Mouse (Mus musculus) heart, adult 11 months (tissue): ENCODE results near the gene Ccdc96.

Experiments used
- DNase-seq: peaks from one replicate; pipeline ENCODE4 v3.0.0; 2022

The Ccdc96 gene

DNA sequence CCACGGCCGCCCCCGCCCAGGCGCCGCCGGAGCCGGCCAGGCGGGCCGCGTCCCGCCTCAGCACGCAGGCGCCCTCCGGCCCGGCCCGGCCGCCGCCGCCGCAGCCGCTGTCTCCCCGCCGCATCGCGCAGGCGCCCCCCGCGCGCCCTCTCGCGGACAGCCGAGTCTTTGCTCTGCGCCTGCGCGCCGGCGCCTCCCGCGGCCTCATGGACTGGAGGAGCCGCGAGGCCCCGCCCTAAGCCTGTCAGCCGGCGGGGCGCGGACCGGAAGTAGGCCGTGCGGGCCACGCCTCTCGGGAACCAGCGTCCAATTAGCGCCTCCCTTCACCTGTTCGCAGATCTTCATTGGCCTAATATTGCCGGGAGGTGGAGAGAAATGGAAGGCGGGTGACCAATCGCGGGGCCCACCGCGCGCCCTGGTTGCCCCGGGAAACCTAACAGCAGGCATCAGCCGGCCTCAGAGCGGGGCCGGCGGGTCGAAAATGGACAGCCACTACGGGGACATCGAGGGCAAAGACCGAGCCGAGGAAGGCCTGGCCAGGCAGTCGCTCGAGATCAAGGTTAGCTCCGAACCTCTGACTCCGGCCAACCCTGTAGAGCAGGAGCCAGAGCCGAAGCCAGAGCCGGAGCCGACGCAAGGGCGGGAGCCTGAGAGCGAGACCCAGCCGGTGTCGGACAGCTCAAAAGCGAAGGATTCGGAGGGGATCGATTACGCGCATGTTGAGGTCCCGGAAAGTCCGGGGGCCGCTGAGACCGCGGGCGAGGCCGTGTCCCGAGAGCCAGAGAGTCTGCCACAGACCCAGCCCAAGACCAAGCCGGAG lies at the start of gene Ccdc96, which contains the start of gene Tada2b:
Gene Ccdc96 (plus strand): TSS at position 418 of the 820 bp plus-strand sequence.
Gene Tada2b (minus strand): TSS at position 115 of the 820 bp plus-strand sequence.
- DNase-seq = peak; percentile 100

DNA sequence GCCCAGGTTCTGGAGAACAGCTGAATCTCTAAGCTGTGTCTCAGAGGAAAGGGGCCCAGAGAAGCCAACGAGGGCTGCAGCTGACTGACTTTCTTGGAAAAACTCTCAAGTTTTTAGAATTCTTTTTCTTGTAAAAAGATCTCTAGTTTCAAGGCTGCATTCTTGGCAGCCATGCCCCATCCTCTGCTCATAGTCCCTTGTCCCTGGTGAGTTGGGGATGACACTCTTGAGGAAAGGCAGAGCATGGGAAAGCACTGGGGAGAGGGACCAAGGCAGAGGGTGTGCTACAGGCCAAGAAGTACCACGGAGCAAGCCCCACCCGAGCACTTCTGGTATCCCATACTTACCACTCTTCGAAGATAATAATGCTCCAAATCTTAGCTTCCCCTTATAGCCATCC lies 47.5 kb upstream of the Ccdc96 start:
- peak; percentile 92 for DNase-seq

DNA sequence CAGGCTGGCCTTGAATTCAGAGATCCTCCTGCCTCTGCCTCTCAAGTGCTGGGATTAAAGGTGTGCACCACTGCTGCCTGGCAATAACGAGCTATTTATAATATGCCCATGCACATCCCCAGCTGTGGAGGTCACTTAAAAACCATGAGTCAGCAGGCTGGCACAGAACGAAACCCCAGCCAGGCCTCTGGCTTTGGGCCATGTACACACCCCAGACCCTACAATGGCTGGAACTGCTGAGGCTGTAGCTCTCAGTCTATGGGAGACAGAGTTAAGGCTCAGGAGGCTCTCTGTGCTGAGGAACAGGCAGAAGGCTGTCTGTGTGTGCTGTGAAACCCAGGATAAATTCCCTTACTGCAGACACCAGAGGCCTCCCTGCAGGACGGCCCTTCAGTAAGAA lies 43.6 kb upstream of the Ccdc96 start:
- DNase-seq = no peak

DNA sequence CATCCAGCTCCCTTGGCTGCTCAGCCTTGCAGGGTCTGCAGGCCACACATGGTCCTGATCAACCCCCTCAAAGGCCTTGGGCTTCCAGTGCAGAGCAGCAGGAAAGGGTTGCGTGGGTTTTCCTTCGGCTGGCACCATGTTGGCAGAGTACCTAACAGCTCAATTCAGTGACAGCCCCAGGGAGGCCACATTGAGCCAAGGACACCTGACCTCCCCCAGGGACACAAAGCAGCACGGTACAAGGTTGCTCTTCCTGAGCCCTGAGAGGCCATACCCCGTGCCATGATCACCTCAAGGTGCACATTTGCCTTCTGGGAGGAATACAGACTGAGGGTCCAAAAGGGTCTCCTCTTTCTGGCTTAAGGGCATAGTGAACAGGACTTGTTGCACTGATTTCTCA lies 39.8 kb upstream of the Ccdc96 start:
- DNase-seq = no peak

DNA sequence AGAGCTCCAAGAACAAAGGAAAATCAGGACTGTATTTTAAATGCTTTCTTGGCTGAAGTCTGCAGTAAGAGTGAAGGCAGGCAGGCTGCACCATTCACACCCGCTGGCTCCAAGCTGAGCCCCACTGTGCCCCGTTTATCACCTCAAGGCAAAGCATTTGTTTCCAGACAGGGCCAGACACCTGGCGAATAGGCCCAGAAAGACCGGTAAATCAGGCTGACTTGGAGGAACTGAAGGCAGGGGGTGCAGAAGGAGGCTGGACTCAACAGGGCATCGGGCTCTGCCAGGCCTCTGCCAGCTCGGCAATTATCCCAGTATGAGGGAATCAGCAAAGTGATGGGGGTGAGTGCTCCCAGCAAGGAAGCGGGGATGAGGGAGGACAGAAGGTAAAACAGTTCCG lies 39.4 kb upstream of the Ccdc96 start:
- no peak for DNase-seq

DNA sequence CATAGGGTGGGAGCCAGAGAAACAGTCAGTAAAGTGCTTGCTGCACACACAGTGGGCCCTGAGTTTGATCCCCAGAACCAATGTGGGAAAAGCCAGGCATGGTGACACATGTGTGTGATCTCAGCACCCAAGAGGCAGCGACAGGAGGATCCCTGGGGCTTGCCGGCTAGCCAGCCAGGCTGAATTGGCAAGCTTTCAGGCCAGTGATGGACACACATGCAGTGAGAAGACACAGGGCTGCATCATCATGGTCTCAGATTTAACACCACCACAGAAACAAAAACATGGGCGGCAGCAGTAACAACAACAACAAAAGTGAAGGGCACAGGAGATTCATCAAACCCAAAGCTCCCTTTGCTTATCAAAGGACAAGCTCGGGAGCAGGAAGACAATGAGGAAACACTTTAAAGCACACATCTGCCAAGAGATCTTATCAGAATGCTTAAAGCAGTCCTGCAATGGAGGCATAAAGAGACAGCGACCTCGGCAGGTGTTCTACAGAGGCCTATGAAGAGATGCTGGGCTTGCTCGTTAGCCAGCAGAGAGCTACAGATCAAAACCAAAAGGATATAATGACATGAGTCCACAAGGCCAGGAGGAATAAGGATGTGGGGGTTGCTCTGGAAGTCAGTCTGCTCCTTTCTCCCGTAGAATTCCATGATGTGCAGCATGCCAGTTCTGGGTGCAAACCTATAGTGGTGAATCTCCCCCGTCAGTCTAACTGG lies 38.1 kb upstream of the Ccdc96 start:
- no peak for DNase-seq

DNA sequence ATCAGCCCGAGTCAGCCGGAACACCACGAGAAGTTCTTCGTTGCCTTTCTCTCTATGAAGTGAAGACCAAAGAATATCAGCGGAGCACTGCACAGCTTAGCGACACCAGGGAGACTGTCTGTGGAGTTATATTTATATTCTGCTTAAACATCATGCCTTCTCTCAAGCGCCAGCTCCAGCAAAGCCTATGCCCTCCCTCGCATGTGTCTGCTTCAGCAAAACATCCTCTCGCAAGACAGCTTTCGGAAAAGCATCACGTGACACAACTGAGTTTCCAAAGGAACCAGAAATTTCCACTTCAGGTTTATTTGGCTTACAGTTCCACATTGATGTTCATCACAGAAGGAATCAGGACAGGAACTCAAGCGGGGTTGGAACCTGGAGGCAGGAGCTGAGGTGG lies 36.5 kb upstream of the Ccdc96 start:
- DNase-seq = no peak

DNA sequence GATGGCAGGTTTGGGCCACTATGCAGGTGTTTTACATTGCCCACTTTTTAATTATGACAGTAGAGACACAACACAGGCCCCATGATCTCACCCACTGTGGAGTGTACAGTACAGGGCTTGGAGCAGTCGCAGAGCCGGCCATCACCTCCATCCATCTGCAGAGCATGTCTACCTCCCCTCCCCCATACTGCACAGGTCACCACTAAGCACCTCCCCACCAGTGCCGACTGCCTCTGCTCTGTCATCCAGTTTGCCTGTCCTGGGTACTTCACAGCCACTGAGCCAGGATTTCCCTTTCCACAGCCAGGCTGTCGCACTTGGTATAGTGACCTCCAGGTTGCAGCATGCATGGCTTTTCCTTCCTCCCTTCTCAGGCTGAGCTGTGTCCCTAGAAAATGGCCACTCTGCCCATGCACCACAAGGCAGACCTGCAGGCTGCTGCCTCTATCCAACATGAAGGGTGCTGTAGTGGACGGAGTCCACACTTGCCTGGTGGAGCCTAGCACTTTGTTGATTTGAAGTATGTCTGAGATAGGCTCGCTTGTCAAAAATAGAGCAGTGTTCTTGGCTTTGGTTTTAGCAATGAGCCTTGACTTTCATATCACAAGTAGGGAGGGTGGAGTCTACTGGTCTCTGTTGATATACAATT lies 34.6 kb upstream of the Ccdc96 start:
- peak; percentile 94 for DNase-seq

DNA sequence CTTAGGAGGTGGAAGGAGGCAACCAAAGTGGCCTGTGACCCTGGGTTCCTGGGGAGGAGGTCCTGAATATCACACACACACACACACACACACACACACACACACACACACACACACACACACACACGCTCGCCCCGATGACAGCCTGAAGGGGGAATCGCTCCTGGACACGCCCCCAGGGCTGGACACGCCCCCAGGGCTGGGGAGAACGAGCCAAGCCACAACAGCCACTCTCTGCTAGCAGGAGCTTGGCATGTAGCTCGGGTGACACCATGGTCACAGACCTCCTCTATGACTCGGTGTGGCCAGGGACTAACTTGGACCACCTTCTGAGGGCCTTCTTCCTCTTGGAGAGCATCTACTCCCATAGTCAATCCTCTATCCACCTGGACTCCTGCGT lies 33.3 kb upstream of the Ccdc96 start:
- DNase-seq = no peak

DNA sequence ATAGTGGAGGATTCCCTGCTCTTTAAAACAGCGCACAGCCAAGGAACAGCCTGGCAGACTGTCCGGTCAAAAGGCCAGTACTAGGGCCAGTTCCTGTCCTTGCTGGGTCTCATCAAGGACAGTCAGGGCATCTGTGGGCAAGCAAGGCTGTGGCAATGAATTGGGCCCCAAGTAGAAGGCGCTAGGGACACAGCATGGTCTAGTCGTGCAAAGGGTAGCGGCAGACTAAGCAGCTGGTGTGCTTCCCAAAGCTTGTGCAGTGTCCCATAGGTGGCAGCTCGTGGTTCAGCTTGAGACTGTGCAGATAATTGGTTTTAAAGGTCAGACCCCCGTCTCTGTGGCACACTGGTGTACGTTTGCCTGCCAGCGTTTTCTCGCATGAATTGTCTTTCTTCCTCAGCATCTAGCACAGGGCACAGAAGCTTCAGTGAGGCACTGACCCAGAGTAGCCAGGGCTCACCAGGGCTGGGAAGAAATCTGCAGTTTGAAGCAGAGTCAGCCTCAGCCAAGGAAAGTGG lies 32.5 kb upstream of the Ccdc96 start:
- DNase-seq = no peak

DNA sequence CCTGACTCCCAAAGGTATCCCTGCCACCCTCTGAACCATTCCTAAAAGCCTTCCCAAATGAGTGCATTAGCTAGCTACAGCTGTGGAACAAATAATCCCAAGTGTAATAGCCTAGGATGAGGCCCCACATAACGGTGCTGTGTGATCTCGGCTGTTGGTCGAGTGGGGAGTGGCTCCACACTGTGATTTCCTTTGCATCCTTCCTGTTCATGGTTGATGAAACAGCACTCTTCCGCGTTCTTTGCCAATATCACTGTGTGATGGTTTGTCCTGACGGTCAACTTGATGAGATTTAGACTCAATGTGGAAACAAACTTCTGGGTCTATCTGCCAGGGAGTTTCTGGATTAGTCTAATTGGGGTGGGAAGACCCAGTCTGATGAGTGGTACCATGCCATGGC lies 31.6 kb upstream of the Ccdc96 start:
- no peak for DNase-seq

DNA sequence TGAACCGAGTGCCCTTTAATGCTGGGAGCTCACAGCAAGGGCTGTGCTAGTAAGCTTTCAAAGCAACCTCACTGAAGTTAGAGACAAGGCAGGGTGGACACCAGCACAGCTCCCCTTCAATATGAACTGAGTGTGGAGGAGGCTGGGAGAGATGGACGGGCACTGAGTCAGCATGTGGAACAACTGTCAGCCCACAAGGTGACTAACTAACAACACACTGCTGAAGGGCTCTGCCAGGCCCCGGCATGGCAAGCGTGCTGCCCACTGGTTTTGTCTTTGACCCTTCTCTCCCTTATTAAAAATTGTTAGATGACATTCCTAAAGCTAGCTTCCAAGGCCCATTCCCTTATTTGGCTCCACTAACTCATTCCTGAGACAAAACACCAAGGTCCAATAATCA lies 26.7 kb upstream of the Ccdc96 start:
- no peak for DNase-seq

DNA sequence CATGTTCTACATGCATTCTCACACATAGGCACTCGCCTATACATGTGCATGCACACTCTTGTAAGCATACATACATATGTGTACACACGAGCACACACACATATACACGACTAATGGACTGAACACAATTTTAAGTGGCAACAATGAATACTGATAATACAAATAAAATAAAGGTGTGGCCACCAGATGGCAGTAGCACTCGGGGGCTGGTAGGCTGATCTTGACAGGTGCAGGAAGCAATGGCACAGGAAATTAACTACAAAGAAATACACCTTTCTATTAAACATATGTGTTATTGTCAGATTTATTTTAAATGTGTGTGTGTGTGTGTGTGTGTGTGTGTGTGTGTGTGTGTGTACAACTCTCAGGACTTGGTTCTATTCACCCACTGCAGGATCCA lies 25.5 kb upstream of the Ccdc96 start:
- DNase-seq = no peak

DNA sequence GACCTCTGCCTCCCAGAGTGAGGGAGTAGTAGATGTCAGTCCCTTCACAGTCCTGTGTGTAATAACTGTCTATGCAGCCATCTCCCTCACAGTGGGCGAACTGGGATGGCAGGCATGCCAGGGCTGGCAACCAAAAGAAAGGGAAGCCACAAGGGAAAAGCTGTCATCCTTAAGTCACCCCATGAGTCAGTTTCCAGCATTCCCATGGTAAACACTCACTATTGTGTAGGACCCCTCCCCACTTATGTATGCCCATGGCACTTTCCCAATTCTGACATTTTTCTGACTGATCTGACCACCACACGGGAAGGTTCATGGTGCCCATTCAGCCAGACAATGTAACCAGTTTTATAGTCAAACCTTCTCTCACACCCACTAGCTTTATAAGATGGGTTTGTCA lies 23.7 kb upstream of the Ccdc96 start:
- no peak for DNase-seq

DNA sequence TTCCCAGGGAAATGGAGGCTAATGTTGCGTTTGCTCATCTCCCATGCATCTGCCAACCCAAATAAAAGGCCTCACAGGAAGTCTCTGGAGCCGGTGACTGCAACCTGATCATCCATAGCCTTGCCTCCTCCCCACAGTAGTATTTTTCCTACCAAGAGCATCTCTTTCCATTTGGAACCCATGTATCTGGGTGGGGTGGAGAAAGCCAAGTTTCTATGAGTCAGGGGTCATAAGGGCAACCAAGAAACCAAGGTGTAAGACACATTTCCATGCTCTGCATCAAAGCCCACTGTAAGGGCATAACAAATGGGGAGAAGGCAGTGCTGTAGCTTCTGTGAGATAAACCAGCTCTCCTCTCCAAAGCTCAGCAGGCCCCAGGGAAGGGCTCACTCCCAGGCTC lies 23.2 kb upstream of the Ccdc96 start:
- no peak for DNase-seq

DNA sequence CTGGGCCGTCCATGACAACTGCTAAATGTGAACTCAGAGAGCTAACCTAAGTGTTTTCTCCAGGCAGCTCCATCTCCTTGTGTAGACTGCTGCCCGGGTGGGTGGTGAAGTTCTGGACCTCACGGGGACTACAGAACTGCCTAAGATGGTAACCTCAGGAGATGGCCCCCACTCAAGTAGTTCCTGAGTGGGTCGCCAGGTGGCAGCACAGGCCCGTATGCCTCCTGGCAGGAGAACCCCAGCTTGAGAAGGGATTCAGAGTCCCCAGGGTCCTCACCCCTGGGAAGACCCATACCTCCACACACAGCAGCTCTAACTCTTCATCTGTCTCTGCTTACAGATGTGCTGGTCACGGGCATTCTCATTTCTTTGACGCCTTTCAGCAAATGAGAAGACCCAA lies 21.6 kb upstream of the Ccdc96 start:
- peak; percentile 96 for DNase-seq

DNA sequence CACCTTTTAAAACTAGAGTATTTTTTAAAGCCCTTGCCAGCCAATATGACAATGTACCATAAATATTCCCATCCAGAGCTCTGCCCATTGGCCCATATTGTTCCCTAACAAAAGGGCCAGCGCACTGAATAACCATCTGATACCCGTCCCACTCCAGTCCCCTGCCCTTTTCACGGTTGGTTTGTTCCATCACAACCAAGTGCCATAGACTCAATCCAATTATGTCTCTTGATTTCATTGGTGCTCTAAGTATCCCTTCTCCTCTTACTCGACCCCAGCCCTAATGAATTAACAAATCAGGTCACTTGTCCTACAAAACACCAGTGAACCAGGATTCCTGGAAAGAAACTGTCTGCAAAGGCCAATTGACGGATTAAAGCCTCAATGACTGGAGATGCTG lies 21.0 kb upstream of the Ccdc96 start:
- DNase-seq = no peak

DNA sequence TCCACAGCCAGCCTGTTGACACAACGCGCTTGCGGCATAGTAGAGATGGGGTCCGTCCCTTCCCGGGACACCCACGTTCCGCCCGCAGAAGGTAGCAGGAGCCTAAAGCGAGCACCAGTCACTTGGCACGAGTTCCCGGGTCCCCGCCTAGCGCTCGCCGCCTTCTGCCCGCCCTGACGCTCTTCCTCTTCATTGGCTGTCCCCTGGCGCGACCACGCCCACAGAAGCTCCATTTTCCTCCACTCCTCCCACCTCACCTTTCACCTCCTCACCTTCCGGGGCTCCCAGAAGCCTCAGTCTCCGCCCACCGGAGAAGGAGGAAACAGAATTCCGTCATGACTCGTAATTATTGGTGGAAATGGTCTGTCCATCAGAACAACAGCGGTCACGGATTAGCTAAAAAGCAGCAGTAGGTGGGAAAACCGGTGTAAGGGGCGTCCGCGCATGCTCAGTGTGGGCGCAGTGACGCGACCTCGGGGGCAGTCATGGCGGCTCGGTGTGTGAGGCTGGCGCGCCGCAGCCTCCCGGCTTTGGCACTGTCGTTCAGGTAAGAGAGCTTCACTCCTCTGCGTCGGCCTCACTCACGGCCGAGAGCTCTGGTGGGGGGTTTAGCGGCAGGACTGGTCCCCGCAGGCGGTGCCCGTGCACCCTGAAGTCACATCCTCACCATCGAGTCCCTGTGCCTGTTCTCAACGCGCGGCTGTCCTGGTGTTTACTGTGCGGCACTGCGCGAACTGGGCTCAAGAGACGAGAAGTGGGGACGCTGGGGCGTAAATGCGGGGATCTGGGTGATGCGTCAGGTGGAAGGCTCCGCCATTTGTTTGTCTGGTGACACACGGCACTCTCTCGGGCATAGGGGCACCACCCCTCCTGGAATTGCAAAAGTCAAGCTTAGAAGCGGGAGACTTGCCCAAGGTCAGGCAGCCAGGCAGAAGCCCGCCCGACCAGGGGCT lies 19.4 kb upstream of the Ccdc96 start, which contains the start of gene Grpel1:
Gene Grpel1 (plus strand): TSS at position 290 of the 953 bp plus-strand sequence.
- DNase-seq = peak; percentile 100

DNA sequence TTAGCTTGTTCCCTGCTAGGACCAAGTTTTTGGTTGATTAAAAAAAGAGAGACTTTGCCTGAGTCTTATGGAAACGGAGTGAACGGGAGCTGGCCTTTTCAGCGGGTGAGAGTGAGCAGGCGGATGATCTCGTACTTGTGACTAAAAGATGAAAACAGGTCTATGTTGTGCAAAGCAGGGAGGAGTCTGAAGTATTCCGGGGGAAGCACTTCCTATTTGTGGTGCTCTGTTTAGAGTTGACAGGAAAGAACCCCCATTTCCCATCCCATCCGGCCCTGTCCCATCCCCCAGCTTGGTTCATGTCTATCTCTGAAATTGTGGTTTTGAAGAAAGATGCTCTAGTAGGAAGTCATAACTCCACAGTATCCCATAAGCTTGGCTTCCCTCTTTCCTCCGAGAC lies 18.5 kb upstream of the Ccdc96 start:
- peak; percentile 84 for DNase-seq

DNA sequence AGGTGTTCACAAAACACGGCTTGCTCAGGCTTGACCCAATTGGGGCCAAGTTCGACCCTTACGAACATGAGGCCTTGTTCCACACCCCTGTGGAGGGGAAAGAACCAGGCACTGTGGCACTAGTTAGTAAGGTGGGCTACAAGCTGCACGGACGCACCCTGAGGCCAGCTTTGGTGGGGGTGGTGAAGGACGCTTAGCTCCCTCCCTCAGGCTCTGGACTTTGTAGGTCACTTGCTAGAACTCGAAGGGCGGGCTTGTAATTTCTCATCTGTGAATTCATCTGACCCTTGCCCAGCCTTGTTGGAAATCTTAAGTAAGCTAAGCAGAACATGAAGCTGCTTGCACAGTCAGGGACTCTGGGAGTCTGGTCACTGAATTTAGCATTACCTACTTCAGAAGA lies 13.2 kb upstream of the Ccdc96 start:
- DNase-seq = no peak

DNA sequence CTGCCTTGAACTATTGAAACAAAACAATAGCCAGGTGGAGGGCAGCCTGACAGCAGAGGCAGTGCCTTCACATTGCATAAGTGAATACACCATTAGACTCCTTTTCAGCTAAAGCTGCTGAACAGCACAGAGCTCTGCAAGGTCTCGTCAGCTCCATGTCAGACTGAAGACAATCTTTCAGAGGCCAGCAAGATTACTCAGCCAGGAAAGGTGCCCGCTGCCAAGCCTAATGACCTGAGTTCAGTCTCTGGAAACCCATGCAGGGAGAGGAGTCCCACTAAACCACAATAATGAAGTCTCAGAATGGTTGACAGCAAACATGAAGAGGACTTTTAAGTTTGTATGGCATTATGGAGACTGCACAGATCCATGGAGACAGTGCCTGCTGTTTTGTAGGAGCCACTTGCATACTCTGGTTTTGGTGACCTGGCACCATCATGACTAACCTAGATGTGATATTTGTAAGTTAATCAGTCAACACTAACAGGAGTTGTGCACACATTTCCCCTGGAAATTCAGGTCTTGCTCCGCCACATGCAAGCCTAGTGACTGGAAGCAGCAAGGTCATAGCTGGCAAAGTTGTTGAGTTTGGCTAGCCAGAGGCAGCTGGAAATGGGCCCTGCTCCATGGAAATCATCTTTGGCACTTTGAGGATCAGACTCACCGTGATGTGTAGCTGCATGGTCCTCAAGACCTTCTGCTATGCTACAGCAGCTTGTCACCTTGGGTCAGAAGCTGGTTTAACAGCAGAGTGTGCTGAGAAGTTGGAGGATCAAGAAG lies 11.3 kb upstream of the Ccdc96 start:
- DNase-seq = no peak

DNA sequence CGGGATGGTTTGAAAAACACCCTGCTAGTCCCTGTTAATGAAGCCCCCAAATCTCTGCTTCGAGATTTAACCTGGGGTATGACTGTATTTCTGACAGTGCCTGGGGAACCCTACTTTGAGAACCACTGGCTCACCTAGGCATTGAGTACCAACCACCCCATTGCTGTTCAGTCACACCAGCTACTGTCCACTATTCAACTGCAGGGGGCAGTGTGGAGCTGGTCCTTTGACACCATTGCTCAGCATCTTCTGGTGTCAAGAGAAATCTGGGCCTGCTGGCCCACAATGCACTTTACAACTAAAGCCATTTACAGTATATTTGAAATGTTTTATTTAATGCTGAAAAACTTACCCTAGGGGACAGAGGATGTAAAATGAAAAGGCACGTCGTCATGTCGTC lies 10.1 kb upstream of the Ccdc96 start:
- DNase-seq = peak; percentile 93
